Mouse (Mus musculus) lung, adult 2 months (tissue): ENCODE data around the gene Alpk1.

ENCODE experiments used
- CTCF ChIP-seq: fragments of 200-500 bp; IDR thresholded peaks from 2 replicates; pipeline ENCODE4 v1.5.1; 2011; ENCODE audit warnings: mild to moderate bottlenecking, low read length, control low read depth; ENCODE audit not compliant: insufficient read depth
- POLR2A ChIP-seq: fragments of 200-500 bp; IDR thresholded peaks from 2 replicates; pipeline ENCODE4 v1.6.1; 2011; ENCODE audit warnings: low read depth, mild to moderate bottlenecking, control low read depth, low read length, borderline replicate concordance; ENCODE audit errors: extremely low read depth

- TF ChIP-seq POLR2A (no peak), CTCF (no peak)
Observed at GRCm38 (mm10) chr3:127743614-127744365, 36.5 kb downstream of the Alpk1 start.
